Mouse (Mus musculus) gastrocnemius, adult 2 months (tissue): ENCODE results near the gene Katnal1. TPM values are rescaled to one million over a fixed set of nuclear protein-coding genes. Genes with fewer than 3 reads are reported as not detected.

Experiments
- DNase-seq: peaks from one replicate; pipeline ENCODE4 v3.0.0; 2022
- H3K27ac ChIP-seq: fragments of 200-600 bp; 2 replicates; pipeline ENCODE4 v1.8.1; 2022; ENCODE audit warnings: mild to moderate bottlenecking
- H3K4me3 ChIP-seq: fragments of 200-600 bp; 2 replicates; pipeline ENCODE4 v1.8.1; 2022; ENCODE audit warnings: mild to moderate bottlenecking, moderate library complexity
- CTCF ChIP-seq: fragments of 200-600 bp; IDR thresholded peaks from 2 replicates; pipeline ENCODE4 v1.8.1; 2022; ENCODE audit warnings: antibody characterized with exemption, mild to moderate bottlenecking, moderate library complexity
- intact Hi-C: fragments of 180-260 bp; cut with DNase I; formaldehyde crosslinking; loops from one replicate; pipeline ENCODE4 v1.15.1; 2025
- total RNA-seq, 2 experiments: library from RNA; stranded (reverse); gene quantifications; 2 replicates each; pipeline ENCODE4 v1.2.3; 2021

Katnal1 gene
- total RNA-seq, 2 experiments from 2014 or later: 4.2 to 5.6 TPM

GRCm38 (mm10) chr5:148909402-148909801, 19.7 kb downstream of the Katnal1 start:
- intact Hi-C loops: loop anchor here (10.0 kb wide), 1 partner anchor 135 kb away; no protein-coding TSS in a partner anchor
- Histone ChIP-seq H3K4me3 (no peak overlapping the region), H3K27ac (peak overlapping the region; percentile 10; the same call in 1 of the 2 replicates)
- no peak for DNase-seq
- peak; percentile 50 for TF ChIP-seq CTCF

GRCm38 (mm10) chr5:148909057-148909395, 20.1 kb downstream of the Katnal1 start:
- no peak; the same call in 1 of the 2 replicates for TF ChIP-seq CTCF
- no peak overlapping the region for H3K4me3 ChIP-seq
- no peak for DNase-seq
- H3K27ac ChIP-seq: peak overlapping the region; percentile 10; the same call in 1 of the 2 replicates
- intact Hi-C loops: loop anchor here (10.0 kb wide), 1 partner anchor 136 kb away; no protein-coding TSS in a partner anchor

DNA sequence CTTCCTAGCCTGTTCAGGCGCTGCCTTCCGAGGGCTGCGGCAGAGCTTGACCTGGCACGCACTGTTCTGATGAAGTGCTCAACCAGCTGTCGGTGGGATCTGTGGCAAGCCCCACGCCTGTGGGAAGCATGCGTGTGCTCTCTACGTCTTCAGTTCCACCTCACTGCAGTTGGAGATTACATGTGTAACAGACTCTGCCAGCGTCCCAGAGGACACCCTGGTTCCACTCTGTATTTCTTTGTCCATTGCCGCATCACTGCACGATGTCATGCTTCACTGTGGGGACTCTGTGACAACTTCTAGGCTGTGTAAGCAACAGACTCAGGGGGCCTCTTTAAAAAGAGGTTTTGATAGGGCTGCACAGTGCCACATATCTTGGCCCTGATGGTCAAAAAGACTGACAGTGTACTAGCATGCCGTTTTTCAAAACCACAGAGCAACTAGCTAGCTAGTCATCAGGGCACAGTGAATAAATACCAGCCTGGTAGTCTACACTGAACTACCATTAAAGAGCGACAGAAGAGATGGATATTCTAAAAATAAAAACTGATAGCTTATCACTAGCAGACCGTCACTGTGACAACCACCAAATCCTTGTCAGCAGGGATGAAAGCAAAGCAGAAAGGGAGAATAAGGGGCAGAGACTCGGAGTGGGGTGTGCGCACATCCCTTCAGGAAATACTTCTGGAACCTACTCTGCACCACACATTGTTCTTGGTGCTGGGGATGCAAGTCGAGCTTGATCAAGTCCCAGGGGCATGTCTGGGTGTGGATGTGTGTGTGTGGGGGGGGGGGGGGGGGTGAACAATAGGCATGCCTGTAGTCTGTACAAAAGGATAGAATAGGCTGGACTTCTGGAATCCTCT, 20.7 kb downstream of the Katnal1 start:
- intact Hi-C loops: loop anchor here (10.0 kb wide), 1 partner anchor 136 kb away; no protein-coding TSS in a partner anchor
- no peak for TF ChIP-seq CTCF
- Histone ChIP-seq H3K27ac (no peak overlapping the region), H3K4me3 (no peak overlapping the region)
- DNase-seq: no peak

GRCm38 (mm10) chr5:148906305-148906704, 22.8 kb downstream of the Katnal1 start:
- no peak overlapping the region for H3K4me3 ChIP-seq
- intact Hi-C loops: loop anchor here (10.0 kb wide), 1 partner anchor 138 kb away; no protein-coding TSS in a partner anchor

DNA sequence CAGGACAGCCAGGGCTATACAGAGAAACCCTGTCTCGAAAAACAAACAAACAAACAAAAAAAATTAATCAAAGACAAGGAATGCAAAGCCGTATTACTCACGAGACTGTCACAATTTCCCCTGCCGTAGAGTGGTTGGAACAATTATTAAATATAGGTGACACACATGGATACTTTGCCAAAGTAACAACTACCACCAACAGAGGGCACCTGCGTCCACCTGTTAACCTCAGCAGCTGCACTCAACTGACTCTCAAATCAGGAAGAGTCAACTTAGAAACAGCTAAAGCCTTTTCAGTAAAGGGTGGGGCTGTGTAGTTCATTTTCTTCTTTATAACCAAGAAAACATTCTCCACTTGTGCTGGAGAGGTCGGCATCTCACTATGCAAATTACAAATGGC, 24.3 kb downstream of the Katnal1 start:
- intact Hi-C loops: loop anchor here (10.0 kb wide), 1 partner anchor 140 kb away; no protein-coding TSS in a partner anchor
- H3K4me3 ChIP-seq: no peak overlapping the region
- no peak for DNase-seq
- no peak overlapping the region for H3K27ac ChIP-seq
- TF ChIP-seq CTCF: peak; percentile 61

More at GRCm38 (mm10) chr5:148906305-148906704, 22.8 kb downstream of the Katnal1 start:
- no peak overlapping the region for H3K27ac ChIP-seq
- no peak for TF ChIP-seq CTCF
- no peak for DNase-seq

- intact Hi-C loops: no loop called here
- no peak overlapping the region for H3K4me3 ChIP-seq
- no peak for DNase-seq
- TF ChIP-seq CTCF: peak; percentile 13; the same call in 1 of the 2 replicates
- H3K27ac ChIP-seq: no peak overlapping the region
Observed at GRCm38 (mm10) chr5:148899361-148899760, 29.8 kb downstream of the Katnal1 start.

DNA sequence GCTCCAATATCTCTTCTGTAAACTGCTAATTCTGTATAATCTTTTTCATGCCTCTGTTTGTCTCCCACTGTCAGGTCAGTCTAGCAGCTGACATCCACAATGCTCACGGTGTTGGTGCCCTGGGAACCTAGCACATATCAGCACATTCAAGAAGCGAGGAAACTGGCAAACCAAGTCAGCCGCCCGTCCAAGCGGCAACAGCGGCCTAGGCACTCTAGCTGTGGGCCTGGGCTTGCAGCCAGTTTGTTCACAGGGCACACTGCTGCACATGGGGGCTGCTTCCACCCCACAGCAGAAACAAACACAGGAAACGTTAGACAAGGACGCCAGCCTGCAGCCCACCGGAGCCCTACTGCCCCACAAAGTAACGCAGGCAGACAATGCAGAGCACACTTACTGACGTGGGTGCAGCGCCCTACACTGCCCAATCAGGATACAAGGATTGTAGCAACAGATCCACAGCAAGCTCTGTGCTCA, 31.1 kb downstream of the Katnal1 start:
- TF ChIP-seq CTCF: no peak
- H3K4me3 ChIP-seq: no peak overlapping the region
- no peak overlapping the region for H3K27ac ChIP-seq
- intact Hi-C loops: no loop called here
- no peak for DNase-seq

- no peak for DNase-seq
- intact Hi-C loops: no loop called here
- H3K27ac ChIP-seq: no peak overlapping the region
Observed at GRCm38 (mm10) chr5:148897069-148897702, 31.9 kb downstream of the Katnal1 start.

GRCm38 (mm10) chr5:148896515-148896914, 32.6 kb downstream of the Katnal1 start:
- intact Hi-C loops: no loop called here
- Histone ChIP-seq H3K27ac (no peak overlapping the region), H3K4me3 (no peak overlapping the region)
- no peak for TF ChIP-seq CTCF
- DNase-seq: no peak

More at GRCm38 (mm10) chr5:148897069-148897702, 31.9 kb downstream of the Katnal1 start:
- H3K4me3 ChIP-seq: no peak overlapping the region
- TF ChIP-seq CTCF: no peak

- no peak for DNase-seq
- no peak for TF ChIP-seq CTCF
- H3K4me3 ChIP-seq: no peak overlapping the region
- intact Hi-C loops: no loop called here
- no peak overlapping the region for H3K27ac ChIP-seq
Observed at GRCm38 (mm10) chr5:148895833-148896232, 33.3 kb downstream of the Katnal1 start.

DNA sequence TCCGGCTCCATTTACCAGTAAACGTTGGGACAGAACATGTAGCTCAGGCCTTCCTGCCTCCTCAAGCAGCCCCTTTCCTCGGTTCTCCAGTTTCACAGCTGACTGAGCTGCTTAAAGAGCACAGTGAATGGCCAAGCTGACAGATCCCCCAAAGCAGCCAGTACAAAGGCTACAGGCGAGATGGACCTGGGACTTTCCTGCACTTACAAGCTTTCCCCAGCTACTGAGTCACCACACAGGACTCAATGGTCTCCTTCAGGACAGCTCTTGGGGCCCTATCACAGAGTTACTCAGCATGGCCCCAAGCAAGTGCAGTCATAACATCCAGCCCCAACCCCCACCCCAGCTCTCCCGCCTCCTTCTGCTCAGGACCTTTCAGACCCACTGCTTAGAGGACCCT, 34.1 kb downstream of the Katnal1 start:
- no peak overlapping the region for H3K4me3 ChIP-seq
- intact Hi-C loops: no loop called here
- no peak for DNase-seq
- TF ChIP-seq CTCF: no peak
- no peak overlapping the region for H3K27ac ChIP-seq

DNA sequence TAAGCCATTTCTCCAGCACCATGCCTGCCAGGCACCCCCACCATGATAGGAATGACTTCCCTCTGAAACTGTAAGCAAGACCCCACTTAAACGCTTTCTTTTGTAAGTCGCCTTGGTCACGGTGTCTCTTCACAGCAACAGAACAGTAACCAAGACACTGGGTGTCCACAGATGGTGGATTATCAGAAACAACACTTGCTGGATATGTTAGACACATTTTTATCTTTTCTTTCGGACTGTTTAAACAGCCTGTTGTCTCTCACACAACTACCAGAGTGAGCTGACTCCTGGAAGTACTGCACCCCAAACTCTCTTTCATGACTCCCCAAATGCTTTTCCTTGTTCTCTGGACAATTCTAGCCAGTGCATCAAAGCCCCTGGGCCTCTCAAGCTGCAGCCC, 38.9 kb downstream of the Katnal1 start:
- no peak for TF ChIP-seq CTCF
- H3K4me3 ChIP-seq: no peak overlapping the region
- intact Hi-C loops: no loop called here
- no peak for DNase-seq
- H3K27ac ChIP-seq: no peak overlapping the region

GRCm38 (mm10) chr5:148888032-148888431, 41.1 kb downstream of the Katnal1 start:
- intact Hi-C loops: no loop called here
- H3K27ac ChIP-seq: no peak overlapping the region
- no peak for TF ChIP-seq CTCF

More at GRCm38 (mm10) chr5:148888032-148888431, 41.1 kb downstream of the Katnal1 start:
- no peak overlapping the region for H3K4me3 ChIP-seq
- DNase-seq: no peak
